Mouse (Mus musculus) kidney, adult 18-20 months (tissue): Measurements from ENCODE around the gene Rhob.
A peak's percentile ranks its signal among the peaks of the same experiment; 100 is the strongest.

Source experiments
- DNase-seq: peaks from one replicate; pipeline ENCODE4 v3.0.0; 2021

Gene Rhob

GRCm38 (mm10) chr12:8499871-8500596 is at the start of gene Rhob:
Gene Rhob, minus strand, starts transcription at chr12:8500009.
- DNase-seq, result peak; percentile 96

GRCm38 (mm10) chr12:8547357-8547756 is 47.5 kb upstream of the Rhob start:
- DNase-seq, result peak; percentile 63

GRCm38 (mm10) chr12:8546801-8547200 is 47.0 kb upstream of the Rhob start:
- no peak for DNase-seq

GRCm38 (mm10) chr12:8545066-8545610 is 45.3 kb upstream of the Rhob start:
- no peak for DNase-seq

- no peak for DNase-seq
These were observed 42.6 kb upstream of the Rhob start for GRCm38 (mm10) chr12:8542371-8542770.

- DNase-seq, result peak; percentile 77
These were observed 39.7 kb upstream of the Rhob start for GRCm38 (mm10) chr12:8539471-8539870.

- DNase-seq, result no peak
These were observed 37.5 kb upstream of the Rhob start for GRCm38 (mm10) chr12:8537291-8537690.

GRCm38 (mm10) chr12:8536221-8536965 is 36.6 kb upstream of the Rhob start:
- DNase-seq, result peak; percentile 14

GRCm38 (mm10) chr12:8535596-8535995 is 35.8 kb upstream of the Rhob start:
- no peak for DNase-seq

GRCm38 (mm10) chr12:8534915-8535314 is 35.1 kb upstream of the Rhob start:
- no peak for DNase-seq

GRCm38 (mm10) chr12:8527770-8528169 is 28.0 kb upstream of the Rhob start:
- no peak for DNase-seq

GRCm38 (mm10) chr12:8527175-8527574 is 27.4 kb upstream of the Rhob start:
- no peak for DNase-seq

GRCm38 (mm10) chr12:8524062-8524461 is 24.3 kb upstream of the Rhob start:
- DNase-seq, result no peak

- no peak for DNase-seq
These were observed 22.9 kb upstream of the Rhob start for GRCm38 (mm10) chr12:8522711-8523110.

GRCm38 (mm10) chr12:8521375-8522047 is 21.7 kb upstream of the Rhob start:
- DNase-seq, result peak; percentile 56

- DNase-seq, result no peak
These were observed 19.8 kb upstream of the Rhob start for GRCm38 (mm10) chr12:8519431-8520160.

- DNase-seq, result peak; percentile 19
These were observed 11.5 kb upstream of the Rhob start for GRCm38 (mm10) chr12:8511037-8511882.

- no peak for DNase-seq
These were observed 10.6 kb upstream of the Rhob start for GRCm38 (mm10) chr12:8510317-8510988.

GRCm38 (mm10) chr12:8509693-8510092 is 9.9 kb upstream of the Rhob start:
- DNase-seq, result no peak

GRCm38 (mm10) chr12:8506954-8507707 is 7.3 kb upstream of the Rhob start:
- no peak for DNase-seq
